Mouse (Mus musculus) midbrain, embryonic 11.5 days (tissue): ENCODE results near the gene Bmp2k. TPM values are rescaled to one million over a fixed set of nuclear protein-coding genes. Genes with fewer than 3 reads are reported as not detected.
"Not testable (repeated sequence)": the region's sequence is repeated elsewhere in the genome, so short reads cannot be mapped to it uniquely, and the experiment has no call there.

Experiments used
- ATAC-seq: fragments of 200-750 bp; cut with Nextera tagmentation; 2 replicates; pipeline ENCODE4 v1.8.0; 2017; ENCODE audit warnings: moderate TSS enrichment, moderate library complexity; ENCODE audit not compliant: low FRiP score
- DNase-seq: peaks from one replicate; pipeline ENCODE4 v3.0.0; 2015; ENCODE audit warnings: low spot score; ENCODE audit errors: missing footprints
- H3K27ac ChIP-seq: fragments of 300-500 bp; sonication (generic); 2 replicates; pipeline ENCODE4 v1.5.1; 2014; ENCODE audit warnings: low read depth, low read length
- H3K27me3 ChIP-seq: fragments of 300-500 bp; sonication (generic); 2 replicates; pipeline ENCODE4 v1.6.1; 2014; ENCODE audit warnings: mild to moderate bottlenecking, low read length, moderate library complexity, mixed read lengths; ENCODE audit not compliant: control insufficient read depth, insufficient read depth
- H3K36me3 ChIP-seq: fragments of 300-500 bp; sonication (generic); 2 replicates; pipeline ENCODE4 v1.6.1; 2014; ENCODE audit warnings: mild to moderate bottlenecking, low read length, moderate library complexity, mixed read lengths; ENCODE audit not compliant: control insufficient read depth, insufficient read depth
- H3K4me1 ChIP-seq: fragments of 300-500 bp; sonication (generic); 2 replicates; pipeline ENCODE4 v1.6.1; 2014; ENCODE audit warnings: low read length; ENCODE audit not compliant: control insufficient read depth, insufficient read depth
- H3K4me2 ChIP-seq: fragments of 300-500 bp; sonication (generic); 2 replicates; pipeline ENCODE4 v1.6.1; 2014; ENCODE audit warnings: mild to moderate bottlenecking, moderate library complexity
- H3K4me3 ChIP-seq: fragments of 300-500 bp; sonication (generic); 2 replicates; pipeline ENCODE4 v1.5.1; 2014; ENCODE audit warnings: low read depth, low read length
- H3K9ac ChIP-seq: fragments of 300-500 bp; sonication (generic); 2 replicates; pipeline ENCODE4 v1.6.1; 2014; ENCODE audit warnings: low read length
- H3K9me3 ChIP-seq: fragments of 300-500 bp; sonication (generic); 2 replicates; pipeline ENCODE4 v1.6.1; 2016; ENCODE audit warnings: low read length; ENCODE audit not compliant: control insufficient read depth
- whole genome bisulfite sequencing: fragments of 180-500 bp; shearing (Covaris S2); extraction: QIAGEN DNeasy Blood & Tissue Kit; methylation state at CpG from one replicate; pipeline ENCODE4 v1.1.7; 2014; 5-methylcytosine and 5-hydroxymethylcytosine counted together
- polyA plus RNA-seq: library from polyadenylated mRNA; unstranded; fragments of >200 nt; fragmentation: Nextera tagmentation; extraction: Ambion mirVana; gene quantifications from 2 replicates; pipeline ENCODE4 v1.2.1, GENCODE M21; 2014

The Bmp2k gene
- polyA plus RNA-seq, 1 experiment from 2014 or later: 10.5 TPM

- DNase-seq: no peak
- Histone ChIP-seq H3K4me2 (no peak overlapping the region), H3K27ac (no peak overlapping the region), H3K9me3 (no peaks in the 10 kb centered on the region), H3K4me3 (no peak overlapping the region), H3K9ac (no peak overlapping the region), H3K27me3 (no peaks in the 10 kb centered on the region), H3K36me3 (no peaks in the 10 kb centered on the region), H3K4me1 (peaks cover 2% of the 10 kb centered on the region; the same call in 1 of the 2 replicates)
- WGBS: 88% methylated on average over 23 of the region's 23 CpGs
- no peak for ATAC-seq
Observed at GRCm38 (mm10) chr5:97004178-97005030, 6.9 kb downstream of the Bmp2k start.

GRCm38 (mm10) chr5:97005891-97006290 is 8.4 kb downstream of the Bmp2k start:
- 95% methylated on average over 2 of the region's 2 CpGs for WGBS
- Histone ChIP-seq H3K4me3 (no peak overlapping the region), H3K36me3 (no peaks in the 10 kb centered on the region), H3K9me3 (no peaks in the 10 kb centered on the region), H3K4me2 (no peak overlapping the region), H3K27me3 (no peaks in the 10 kb centered on the region), H3K27ac (no peak overlapping the region), H3K4me1 (no peaks in the 10 kb centered on the region), H3K9ac (no peak overlapping the region)
- no peak for DNase-seq
- no peak for ATAC-seq

GRCm38 (mm10) chr5:97006929-97007328 is 9.4 kb downstream of the Bmp2k start:
- Histone ChIP-seq H3K27ac (no peak overlapping the region), H3K4me2 (no peak overlapping the region), H3K27me3 (no peaks in the 10 kb centered on the region), H3K36me3 (no peaks in the 10 kb centered on the region), H3K9ac (no peak overlapping the region), H3K9me3 (no peaks in the 10 kb centered on the region), H3K4me1 (no peaks in the 10 kb centered on the region), H3K4me3 (no peak overlapping the region)
- no peak for ATAC-seq
- WGBS: 92% methylated on average over 3 of the region's 3 CpGs
- DNase-seq: no peak

- no peak overlapping the region for H3K27ac ChIP-seq
- no peak for ATAC-seq
- no peak overlapping the region for H3K4me2 ChIP-seq
- H3K4me1 ChIP-seq: no peaks in the 10 kb centered on the region
- WGBS: 89% methylated on average over 3 of the region's 3 CpGs
- no peaks in the 10 kb centered on the region for H3K36me3 ChIP-seq
- no peak overlapping the region for H3K4me3 ChIP-seq
- H3K9me3 ChIP-seq: no peaks in the 10 kb centered on the region
- H3K27me3 ChIP-seq: no peaks in the 10 kb centered on the region
- no peak for DNase-seq
- no peak overlapping the region for H3K9ac ChIP-seq
Observed at GRCm38 (mm10) chr5:97007496-97007895, 10.0 kb downstream of the Bmp2k start.

- H3K9ac ChIP-seq, H3K36me3 ChIP-seq, H3K27me3 ChIP-seq, DNase-seq, H3K4me1 ChIP-seq, ATAC-seq, H3K27ac ChIP-seq, H3K9me3 ChIP-seq, H3K4me3 ChIP-seq, H3K4me2 ChIP-seq: not testable (repeated sequence)
- 96% methylated on average over 10 of the region's 10 CpGs for WGBS
Observed at GRCm38 (mm10) chr5:97009140-97009539, 11.7 kb downstream of the Bmp2k start.

- Histone ChIP-seq H3K4me2 (no peak overlapping the region), H3K36me3 (no peaks in the 10 kb centered on the region), H3K9ac (no peak overlapping the region), H3K9me3 (no peaks in the 10 kb centered on the region), H3K27me3 (no peaks in the 10 kb centered on the region), H3K27ac (no peak overlapping the region), H3K4me3 (no peak overlapping the region), H3K4me1 (no peaks in the 10 kb centered on the region)
- ATAC-seq (no peak), DNase-seq (no peak)
- 87% methylated on average over 11 of the region's 11 CpGs for WGBS
Observed at GRCm38 (mm10) chr5:97009601-97010335, 12.3 kb downstream of the Bmp2k start.

GRCm38 (mm10) chr5:97015781-97016508 is 18.5 kb downstream of the Bmp2k start:
- WGBS: 85% methylated on average over 11 of the region's 11 CpGs
- ATAC-seq: no peak

GRCm38 (mm10) chr5:97016842-97017577 is 19.5 kb downstream of the Bmp2k start:
- no peak overlapping the region for H3K4me3 ChIP-seq
- no peak for DNase-seq
- no peaks in the 10 kb centered on the region for H3K4me1 ChIP-seq
- H3K4me2 ChIP-seq: no peak overlapping the region
- H3K36me3 ChIP-seq: no peaks in the 10 kb centered on the region
- no peaks in the 10 kb centered on the region for H3K9me3 ChIP-seq
- no peaks in the 10 kb centered on the region for H3K27me3 ChIP-seq
- WGBS: 91% methylated on average over 9 of the region's 9 CpGs
- no peak overlapping the region for H3K27ac ChIP-seq
- ATAC-seq: no peak
- H3K9ac ChIP-seq: no peak overlapping the region

More at GRCm38 (mm10) chr5:97015781-97016508, 18.5 kb downstream of the Bmp2k start:
- Histone ChIP-seq H3K4me1 (no peaks in the 10 kb centered on the region), H3K4me2 (no peak overlapping the region), H3K9ac (no peak overlapping the region), H3K9me3 (no peaks in the 10 kb centered on the region), H3K27ac (no peak overlapping the region), H3K4me3 (no peak overlapping the region), H3K27me3 (no peaks in the 10 kb centered on the region), H3K36me3 (no peaks in the 10 kb centered on the region)
- no peak for DNase-seq
